Mouse (Mus musculus) cerebellum, adult 9-11 months (tissue): Measurements from ENCODE around the gene Pipox.

Source experiments
- DNase-seq: peaks from one replicate; pipeline ENCODE4 v3.0.0; 2022

Gene Pipox

DNA sequence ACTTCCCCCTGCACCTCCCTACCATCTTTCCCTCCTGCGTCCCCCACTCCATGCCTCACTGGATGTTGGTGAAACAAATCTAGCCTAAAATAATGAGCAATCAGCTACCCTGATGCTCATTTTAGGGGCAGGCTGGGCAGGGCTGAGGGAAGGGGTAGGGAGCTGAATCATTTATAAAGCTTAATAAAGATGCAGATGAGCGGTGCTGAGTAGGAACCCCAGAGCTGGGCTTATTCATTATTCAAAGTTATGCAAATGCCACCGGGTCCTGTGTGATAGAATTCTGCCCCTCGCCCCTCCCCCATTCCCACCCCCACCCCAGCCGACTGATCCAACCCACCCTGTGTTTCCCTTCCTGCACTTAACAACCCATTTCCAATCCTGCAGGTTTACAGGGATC lies 18.6 kb downstream of the Pipox start:
- no peak for DNase-seq

DNA sequence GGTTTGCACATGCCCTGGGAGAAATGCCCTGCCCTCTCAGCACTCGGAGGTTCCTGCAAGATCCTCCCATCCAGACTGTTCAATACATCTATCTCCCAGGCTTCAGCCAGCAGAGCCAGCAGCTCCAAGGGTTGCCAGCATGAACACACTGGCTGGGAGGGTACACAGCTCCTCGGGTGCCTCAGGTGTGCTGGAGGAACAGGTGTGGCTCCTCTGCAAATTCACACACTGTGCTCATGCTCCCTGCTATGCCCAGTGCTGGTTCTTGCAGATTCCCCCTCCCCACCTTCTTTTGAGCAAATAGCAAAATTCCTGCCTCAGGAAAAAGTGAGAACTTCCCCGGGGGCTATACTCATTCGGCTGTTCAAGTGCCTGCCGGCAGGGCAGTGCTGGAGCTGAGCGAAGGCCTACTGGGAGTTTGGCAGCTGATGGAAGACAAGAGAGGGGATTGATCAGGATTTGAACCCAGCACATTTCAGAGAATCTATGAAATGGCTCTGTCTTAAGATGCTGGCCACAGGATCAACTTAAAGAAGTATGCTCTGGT lies 19.1 kb downstream of the Pipox start:
- no peak for DNase-seq

DNA sequence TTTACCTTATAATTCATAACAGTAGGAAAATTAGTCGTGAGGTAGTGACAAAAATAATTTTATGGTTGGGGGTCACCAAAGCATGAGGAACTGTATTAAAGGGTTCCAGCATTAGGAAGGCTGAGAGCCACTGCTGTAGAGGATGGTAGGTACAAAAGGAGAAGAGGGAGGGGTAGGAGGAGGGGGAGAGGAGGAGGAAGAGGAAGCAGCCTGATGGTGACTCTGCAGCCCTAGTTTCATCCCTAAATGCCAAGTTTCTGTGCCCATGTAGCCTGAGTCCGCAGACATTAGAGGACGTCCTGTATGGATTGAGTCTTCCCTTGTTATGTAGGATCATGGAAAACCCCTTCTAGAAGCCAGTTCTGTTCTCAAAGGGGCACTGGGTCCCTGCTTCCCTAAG lies 20.8 kb downstream of the Pipox start:
- no peak for DNase-seq

DNA sequence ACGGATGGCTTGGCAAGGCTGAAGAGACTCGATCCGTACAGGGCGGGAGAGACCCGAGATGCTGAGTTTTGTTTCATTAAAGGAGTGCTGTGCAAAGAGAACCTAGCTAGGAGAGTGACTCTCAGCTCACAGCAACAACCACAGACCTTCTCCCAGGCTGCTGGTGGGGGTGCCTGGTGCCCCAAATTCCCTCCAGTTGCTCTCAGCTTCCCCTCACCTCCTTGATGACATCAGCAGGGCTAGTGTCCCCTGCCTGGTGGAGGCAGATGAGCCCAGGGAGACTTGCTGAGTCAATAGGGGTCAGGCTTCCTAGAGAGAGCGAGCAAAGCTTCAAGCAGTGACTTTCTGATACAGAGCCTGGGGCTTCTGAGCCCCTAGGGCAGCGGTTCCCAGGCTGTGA lies 21.2 kb downstream of the Pipox start:
- no peak for DNase-seq

DNA sequence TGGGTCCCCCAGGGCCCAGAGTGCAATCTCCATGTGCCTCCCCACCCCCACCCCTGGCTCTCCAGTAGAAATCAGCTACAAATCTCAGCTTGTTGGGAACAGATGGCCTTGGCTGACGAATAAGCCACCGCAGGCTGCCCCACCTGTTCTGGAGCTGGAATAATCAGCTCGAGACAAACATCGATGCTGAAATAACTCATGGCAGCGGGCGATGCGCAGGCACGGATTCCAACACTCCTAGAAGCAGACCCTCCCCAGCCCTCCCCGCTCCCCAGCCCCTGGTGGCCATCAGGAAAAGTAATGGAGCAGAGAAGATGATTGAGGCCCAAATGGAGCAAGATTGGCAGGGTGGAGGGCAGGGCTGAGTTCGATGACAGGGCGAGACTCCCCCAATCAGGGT lies 21.7 kb downstream of the Pipox start:
- DNase-seq, result peak; percentile 89

DNA sequence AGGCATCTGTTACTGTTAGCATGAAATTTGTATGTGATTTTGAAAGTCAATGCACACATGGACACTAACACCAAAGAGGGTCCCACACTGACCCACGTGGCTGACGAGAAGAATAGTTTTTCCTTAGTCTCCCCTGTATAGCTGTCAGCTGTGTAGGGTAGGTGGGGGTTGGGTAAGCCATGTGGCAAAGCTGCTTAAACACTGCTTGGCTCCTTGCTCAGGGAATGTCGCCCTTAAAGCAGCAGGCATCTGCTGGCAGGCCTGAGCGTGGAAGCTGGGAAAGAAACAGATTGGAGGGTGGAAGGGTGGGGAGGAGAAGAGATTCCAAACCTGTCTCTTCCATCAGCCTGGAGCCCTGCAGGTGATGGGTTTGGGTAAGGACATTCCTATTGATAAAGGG lies 22.5 kb downstream of the Pipox start:
- peak; percentile 92 for DNase-seq

DNA sequence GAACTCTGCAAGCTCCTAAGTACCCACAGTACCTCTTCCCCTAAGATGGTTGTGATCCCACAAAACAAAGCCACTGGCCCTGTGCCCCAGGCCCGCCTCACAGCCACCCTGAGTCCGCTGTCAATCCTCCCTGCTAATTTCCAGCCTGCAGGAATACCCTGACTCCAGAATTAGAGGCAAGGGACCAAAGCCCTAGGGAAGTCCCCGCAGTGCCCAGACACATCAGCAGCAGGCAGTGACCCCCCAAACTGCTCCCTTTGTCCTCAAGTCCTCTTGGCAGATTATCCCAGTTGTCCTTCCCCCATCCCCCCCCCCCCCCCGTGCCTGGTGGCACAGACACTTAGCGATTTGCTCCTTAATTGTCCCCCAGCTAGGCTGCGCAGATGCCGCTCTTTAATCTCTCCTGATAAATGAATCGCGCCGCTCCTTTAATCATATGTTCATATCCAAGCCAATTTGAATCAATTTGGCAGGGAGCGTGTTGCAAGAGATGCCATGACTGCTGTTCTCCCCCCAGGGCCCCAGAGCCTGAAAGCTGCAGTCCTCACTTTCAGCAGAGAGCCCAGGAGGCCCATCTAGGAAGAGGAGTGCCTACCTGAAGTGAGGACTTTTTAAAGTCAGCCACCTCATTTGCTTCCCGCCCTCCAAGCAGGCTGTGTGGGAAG lies 26.3 kb downstream of the Pipox start:
- no peak for DNase-seq

DNA sequence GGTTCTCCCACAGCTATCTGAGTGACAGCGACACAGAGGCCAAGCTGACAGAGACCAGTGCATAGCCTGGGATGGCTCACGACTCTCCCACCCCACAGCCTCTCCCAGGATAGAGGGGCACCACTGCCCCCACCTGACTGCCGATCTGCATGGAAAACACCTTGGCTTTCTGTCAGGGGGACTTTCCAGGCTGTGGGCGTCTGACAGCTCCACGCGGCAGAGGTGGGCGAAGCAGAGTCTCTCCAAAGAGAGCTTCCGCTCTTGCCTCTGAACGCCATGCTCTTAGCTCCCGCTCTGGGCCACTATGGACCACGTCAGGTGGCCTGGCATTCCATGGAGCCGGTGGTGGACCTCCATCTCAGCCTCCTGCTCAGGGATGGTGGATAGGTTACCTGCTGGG lies 29.1 kb downstream of the Pipox start:
- no peak for DNase-seq

DNA sequence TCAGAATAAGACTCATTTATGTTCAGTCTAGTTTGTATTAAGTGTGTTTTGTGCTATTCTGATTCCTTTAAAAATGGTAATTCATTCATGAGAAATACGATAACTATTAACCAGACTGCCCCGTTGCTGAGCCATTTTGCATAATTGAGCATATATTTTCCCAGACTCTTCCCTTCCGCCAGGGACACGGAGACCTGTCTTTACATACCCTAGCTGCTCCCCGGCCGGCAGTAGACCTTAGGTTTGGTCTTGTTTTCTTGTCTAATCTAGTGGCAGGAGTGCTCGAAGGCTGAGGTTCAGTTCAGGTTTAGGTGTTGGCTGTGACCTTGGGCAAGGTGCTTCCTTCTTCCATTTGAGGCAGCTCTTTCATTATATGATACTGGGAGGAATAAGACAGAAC lies 31.0 kb downstream of the Pipox start:
- DNase-seq, result no peak

DNA sequence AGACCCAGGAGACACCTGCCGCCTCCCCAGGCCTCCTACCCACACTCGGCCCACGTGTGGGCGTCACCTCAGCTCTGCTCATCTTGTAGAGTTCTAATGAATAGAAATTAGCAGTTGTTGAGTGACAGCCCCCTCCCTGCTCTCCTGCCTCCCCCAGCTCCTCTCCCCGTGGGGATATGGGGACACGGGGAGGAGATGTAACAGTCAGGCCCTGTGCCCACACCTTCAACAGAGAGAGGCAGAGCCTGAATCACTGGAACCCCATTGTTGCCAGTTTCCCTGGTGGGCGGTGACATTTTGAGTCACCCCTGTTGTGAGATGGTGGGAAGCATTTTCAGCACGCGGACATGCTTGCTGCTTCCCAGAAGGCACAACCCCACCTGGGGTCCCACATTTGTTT lies 32.9 kb downstream of the Pipox start:
- no peak for DNase-seq

DNA sequence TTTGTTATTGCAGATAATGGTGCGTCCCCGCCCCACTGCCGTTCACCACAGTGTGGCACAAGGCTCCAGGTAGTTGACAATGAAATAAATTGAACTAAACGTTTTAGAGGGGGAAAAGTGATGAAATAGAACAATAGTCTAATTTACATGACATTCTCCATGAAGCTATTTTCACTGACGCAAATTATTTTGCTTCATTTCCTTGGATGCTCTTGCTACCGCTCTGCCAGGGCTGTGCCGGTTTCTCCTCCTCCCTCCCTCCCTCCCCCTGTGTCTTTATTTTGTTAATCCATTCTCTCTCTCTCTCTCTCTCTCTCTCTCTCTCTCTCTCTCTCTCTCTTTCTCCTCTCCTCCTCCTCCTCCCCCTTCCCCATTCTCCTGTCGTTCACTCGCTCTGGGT lies 35.3 kb downstream of the Pipox start:
- DNase-seq, result no peak

DNA sequence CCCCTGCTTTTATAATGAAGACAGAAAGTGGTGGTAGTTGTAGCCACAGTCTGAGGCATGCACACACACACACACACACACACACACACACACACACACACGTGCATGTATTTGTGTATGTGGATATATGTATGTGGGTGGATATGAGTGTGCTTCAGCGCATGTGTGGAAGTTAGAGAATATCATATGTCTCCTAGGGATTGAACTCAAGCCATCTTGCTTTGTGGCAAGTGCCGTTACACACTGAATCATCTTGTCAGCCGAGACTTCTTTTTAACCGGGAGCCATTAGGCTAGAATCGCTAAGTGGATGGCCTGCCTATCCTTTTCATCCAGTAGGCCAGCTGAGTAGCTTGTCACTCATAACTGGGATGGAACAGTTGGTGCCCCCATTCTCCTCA lies 36.8 kb downstream of the Pipox start:
- no peak for DNase-seq

DNA sequence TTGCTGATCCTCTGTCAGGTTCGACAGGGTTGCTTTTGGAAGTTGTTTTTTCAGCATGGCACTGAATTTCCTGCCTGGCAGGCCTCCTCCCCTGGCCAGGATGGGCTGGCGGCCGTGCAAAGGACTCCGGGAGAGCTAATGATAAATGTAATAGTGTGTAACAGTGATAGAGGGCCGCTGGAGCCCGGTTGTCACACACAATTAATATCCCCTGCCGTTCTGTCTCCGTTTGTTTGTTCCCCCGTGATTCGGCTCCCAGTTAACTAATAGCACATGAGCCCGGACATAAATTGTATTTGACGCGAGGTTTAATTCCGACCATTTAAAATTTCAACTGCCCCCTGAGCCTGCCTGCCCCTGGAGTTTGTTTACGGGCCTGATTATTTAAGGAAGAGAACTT lies 38.5 kb downstream of the Pipox start:
- no peak for DNase-seq

DNA sequence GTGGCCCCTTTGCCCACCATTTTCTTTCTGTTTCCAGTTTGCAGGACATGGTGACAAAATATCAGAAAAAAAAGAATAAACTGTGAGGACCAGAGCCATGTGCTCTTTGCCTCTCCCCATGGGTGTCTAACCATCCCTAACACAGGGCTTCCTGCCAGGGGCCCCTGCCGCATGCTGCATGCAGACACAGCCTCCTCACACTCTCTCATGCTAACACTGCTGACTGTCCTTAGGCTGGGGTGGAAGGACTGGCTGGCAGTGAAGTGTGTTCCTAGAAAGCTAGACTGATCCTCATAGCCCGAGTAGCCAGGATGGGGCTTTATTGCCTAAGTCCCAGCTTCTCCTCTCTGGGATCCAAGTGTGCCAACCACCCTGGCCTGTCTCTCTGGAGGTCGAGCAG lies 39.3 kb downstream of the Pipox start:
- DNase-seq, result no peak

DNA sequence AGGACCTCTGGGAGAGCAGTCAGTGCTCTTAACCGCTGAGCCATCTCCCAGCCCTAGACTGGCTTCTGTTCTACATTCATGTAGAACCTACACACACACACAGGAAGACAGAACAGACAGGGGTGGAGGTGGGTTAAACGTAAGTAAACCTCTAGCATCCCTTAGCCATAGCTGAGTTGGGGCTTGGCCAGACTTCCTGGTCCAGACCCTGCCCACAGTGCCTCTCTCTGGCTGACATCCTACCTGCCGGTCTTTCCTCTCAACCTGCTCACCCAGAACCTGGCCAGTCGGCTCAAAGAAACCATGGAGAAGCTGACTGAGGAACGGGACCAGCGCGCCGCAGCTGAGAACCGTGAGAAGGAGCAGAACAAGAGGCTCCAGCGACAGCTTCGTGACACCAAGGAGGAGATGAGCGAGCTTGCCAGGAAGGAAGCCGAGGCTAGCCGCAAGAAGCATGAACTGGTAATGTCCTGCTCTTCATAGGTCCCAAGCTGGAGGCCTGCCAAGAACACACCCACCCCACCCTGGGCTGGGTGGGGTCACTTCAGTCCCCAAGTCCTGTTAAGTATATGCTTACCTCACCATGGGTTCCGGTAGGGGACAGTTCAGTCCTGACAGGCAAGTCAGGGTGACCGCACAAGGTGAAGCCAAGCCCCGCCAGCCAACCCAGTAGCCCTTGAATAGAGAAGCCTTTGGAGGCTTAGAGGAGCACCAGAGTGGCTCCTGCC lies 40.8 kb downstream of the Pipox start:
- no peak for DNase-seq

DNA sequence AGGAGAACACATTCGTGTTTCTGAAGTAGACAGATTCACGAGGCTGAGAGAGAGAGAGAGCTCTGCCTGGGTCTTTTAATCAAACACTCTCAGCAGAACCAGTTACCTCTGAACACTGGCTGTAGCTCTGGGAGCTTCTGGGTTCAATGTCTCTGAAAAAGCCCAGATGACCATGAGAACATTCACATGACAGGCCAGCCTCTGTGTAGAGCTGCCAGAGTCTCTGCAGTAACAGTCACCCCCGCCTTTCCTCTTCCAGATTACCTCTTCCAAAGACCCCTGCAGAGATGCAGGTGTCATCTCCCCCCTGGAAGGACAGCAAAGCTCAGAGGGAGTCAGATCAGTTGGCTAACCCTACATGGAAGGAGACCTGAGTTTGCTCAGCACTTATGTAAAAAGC lies 41.7 kb downstream of the Pipox start:
- DNase-seq, result no peak

DNA sequence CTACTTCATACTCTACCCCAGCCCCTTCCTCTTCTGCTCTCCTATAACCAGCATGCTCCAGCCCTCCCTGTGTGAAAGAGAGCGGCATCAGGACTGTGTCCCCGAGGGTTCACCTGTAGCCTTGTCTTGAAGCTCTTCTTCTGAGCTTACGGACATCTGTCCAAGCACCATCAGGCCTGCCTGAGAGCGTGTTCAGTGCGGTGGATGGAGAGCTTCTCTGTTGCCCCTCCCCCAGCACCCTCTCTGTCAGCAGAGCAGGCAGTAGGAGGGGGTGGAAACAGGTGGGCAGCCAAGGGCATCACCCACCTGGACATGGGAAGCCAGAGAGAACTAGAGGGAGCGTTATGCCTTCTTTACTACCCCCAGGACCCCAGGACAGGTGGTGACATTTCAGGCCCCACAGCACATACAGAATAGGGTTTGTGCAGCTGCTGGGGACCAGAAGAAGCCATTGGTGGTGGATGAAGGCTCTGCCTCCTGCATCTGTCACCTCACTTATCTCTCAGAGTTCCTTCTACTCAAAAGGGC lies 42.3 kb downstream of the Pipox start:
- DNase-seq, result no peak

DNA sequence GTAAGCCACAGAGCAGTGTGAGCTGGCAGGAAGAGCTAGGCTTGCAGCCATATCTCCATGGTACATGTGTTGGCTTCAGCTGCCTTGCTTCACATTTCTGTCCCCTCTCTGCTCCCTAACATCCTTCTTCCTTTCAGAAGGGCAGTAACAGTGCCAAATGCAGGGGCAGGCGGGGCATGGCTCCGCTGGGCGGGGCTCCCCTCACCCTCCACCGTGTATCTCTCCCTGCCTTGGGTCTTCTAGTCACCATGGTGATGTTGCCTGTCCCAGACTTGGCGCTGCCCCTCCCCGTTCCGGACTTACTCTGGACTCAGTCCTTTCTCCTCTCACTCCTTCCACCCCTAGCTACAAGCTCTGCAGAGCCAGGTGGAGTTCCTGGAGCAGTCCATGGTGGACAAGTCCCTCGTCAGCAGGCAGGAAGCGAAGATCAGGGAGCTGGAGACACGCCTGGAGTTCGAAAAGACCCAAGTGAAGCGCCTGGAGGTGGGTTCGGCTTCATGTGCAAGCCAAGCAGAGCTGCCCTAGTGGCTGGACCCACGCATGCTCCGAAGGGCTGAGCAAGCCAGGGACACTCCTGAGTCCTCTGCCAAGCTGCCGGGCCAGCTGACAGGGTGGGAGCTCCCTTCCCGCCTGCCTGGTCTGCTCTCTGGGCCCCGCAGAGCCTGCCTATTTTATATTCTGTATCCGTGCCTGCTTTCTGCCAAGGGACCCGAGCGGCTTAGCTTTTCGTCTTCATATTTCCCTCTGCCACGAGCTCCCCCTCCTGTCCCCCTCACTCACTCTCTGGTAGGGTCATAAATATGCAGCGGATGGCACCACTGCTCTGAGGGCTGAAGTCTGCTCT lies 43.3 kb downstream of the Pipox start:
- DNase-seq, result peak; percentile 83

DNA sequence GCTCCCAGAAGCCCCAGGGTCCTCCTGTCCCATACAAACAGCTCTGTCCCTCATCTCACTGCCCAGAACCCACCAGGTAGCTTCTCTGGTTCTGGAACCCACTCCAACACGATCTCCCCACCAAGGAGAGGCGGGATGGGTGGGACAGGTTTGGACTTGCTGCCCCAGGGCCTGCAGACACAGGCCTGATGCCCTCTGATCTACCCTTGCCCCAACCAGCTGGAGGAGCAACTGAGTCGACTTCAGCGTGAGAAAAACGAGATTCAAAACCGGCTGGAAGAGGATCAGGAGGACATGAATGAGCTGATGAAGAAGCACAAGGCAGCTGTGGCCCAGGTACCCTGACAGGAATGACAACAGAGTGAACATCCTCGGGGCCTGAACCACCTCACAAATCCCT lies 44.7 kb downstream of the Pipox start:
- no peak for DNase-seq

DNA sequence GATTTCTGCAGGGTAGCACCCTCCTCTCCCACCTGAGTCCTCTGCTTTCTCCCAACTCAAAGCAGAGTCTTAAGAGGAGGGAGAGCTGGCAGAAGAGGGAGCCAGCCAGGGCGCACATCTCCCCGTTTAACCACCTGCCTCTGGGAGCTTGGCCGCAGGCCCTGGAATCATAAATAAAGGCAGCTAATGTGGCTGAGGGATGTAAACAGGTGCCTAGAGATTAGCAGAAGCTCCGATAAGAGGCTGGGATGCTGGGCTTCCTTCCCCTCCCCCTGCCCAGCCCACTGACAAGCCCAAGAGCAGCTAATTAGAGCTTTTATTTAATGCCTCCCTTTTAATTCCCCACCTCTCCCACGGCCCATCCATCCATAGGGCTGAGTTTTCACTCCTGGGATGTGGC lies 45.8 kb downstream of the Pipox start:
- no peak for DNase-seq

DNA sequence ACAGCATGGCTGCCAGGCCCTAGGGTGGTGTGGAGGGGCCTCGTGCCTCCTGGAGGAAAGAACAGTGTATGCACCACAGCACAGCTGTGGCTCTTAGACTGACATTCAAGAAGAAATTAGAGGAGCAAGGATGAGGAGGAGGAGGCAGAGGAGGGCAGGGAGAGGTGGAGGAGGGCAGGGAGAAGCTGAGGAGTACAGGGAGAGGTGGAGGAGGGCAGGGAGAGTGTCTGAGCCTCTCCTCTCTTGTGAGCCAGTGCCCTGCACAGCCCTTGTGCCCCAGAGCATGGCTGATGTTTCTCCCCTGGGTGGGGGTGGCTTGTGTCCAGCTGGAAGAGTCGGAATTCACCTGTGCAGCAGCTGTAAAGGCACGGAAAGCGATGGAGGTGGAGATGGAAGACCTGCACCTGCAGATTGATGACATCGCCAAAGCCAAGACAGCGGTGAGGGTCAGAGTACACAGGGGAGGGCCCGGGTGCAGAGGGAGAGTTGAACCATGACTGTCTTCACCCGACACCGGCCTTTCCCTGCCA lies 46.2 kb downstream of the Pipox start:
- no peak for DNase-seq

DNA sequence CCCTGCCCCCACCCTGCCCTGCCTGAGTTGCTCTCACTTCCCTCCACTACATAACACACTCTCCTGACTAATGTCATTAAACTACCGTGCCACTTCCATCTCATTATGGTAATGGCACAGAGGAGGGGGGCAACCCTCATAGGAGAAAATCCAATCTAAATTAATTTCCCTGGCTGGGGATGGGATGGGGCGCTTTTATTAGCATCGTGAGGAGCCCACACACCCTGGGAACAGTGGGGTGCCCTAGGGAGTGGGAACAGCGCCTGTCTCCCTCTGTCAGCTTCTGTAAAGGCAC lies 50.0 kb downstream of the Pipox start:
- DNase-seq, result no peak
